Mouse (Mus musculus) neural tube, embryonic 11.5 days (tissue): Measurements from ENCODE around the gene Wdr95. TPM values are rescaled to one million over a fixed set of nuclear protein-coding genes. Genes with fewer than 3 reads are reported as not detected.

Experiments used
- polyA plus RNA-seq: library from polyadenylated mRNA; unstranded; fragments of >200 nt; fragmentation: Nextera tagmentation; extraction: Ambion mirVana; gene quantifications from 2 replicates; pipeline ENCODE4 v1.2.1, GENCODE M21; 2014

Wdr95 gene
- polyA plus RNA-seq, 1 experiment from 2014 or later, result not detected

Other genes starting within 250 kb of the Wdr95 start
- 0.16 and 0.28 TPM in 2 replicates for gene Medag, start 116.9 kb upstream of the Wdr95 start, polyA plus RNA-seq
- gene Tex26, start 89.0 kb upstream of the Wdr95 start, polyA plus RNA-seq, result 0.49 and 1.4 TPM in 2 replicates
- gene Hsph1, start 107.7 kb downstream of the Wdr95 start, polyA plus RNA-seq, result 133 and 139 TPM in 2 replicates
- 14.8 and 19.3 TPM in 2 replicates for gene B3glct, start 149.6 kb downstream of the Wdr95 start, polyA plus RNA-seq